Mouse (Mus musculus) urinary bladder, adult 2 months (tissue): ENCODE measurements around the gene Ccser2. TPM values are rescaled to one million over a fixed set of nuclear protein-coding genes. Genes with fewer than 3 reads are reported as not detected.

Experiments used
- DNase-seq: peaks from one replicate; pipeline ENCODE4 v3.0.0; 2022; ENCODE audit warnings: low spot score
- polyA plus RNA-seq: library from polyadenylated mRNA; depleted of rRNA; stranded (reverse); fragments of >200 nt; gene quantifications from 2 replicates; pipeline ENCODE4 v1.2.3, GENCODE M21; 2012; rRNA removed

Ccser2 gene
- polyA plus RNA-seq, 1 experiment: 31.5 TPM

GRCm38 (mm10) chr14:36868769-36869362 lies 99.7 kb downstream of the Ccser2 start:
- DNase-seq: no peak

DNA sequence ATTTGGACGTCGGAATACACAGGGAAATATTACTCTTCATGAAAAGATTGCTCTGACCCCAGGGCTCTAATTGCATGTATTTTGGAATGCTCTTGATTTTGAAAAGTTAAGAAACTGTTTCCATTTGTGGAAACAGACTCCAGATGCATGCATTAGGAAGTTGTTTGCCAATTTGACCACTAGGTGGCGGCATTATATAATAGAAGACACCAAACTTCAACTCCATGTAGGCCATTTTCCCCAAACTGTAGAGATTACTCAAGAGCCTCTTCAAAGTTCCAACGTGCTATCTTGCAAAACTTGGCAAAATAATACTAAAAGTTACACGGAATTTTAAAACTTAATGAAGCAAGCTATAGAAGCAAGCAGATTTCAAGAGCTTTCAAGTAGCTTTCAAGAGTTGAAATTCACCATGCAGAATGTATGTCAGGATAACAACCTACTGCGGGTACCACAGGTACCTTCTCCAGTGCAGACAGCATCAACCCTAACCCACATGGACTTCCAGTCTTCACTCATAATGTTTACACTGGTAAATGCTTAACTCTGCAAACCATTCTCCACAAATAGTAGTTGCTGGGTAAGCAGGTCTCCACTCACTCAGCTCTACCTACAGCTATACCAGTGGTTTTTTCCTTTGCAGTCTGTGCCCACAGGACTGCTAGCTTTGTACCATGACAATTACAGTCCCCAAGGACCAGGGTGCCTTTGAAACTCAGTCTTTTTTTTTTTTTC lies 101.4 kb downstream of the Ccser2 start:
- DNase-seq: no peak

GRCm38 (mm10) chr14:36863877-36864489 lies 104.6 kb downstream of the Ccser2 start:
- peak; percentile 72 for DNase-seq

- no peak for DNase-seq
Observed at GRCm38 (mm10) chr14:36862387-36862786, 106.2 kb downstream of the Ccser2 start.

GRCm38 (mm10) chr14:36858932-36859331 lies 109.6 kb downstream of the Ccser2 start:
- DNase-seq: no peak

DNA sequence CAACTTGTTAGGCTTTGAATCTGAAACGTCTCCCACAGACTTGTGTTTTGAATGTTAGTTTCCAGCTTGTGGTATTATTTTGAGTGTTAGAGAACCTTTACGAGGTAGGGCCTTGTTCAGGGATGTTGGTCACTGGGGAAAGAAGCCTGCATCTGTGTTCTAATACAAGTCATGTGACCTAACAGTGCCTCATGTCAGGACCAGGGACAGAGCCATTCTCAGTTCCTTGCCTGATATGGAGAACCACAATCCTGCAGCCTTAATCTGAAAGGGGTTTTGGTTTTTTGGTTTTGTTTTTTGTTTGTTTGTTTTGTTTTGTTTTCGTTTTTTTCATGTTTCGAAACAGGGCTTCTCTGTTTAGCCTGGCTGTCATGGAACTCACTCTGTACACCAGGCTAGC lies 115.6 kb downstream of the Ccser2 start:
- no peak for DNase-seq

DNA sequence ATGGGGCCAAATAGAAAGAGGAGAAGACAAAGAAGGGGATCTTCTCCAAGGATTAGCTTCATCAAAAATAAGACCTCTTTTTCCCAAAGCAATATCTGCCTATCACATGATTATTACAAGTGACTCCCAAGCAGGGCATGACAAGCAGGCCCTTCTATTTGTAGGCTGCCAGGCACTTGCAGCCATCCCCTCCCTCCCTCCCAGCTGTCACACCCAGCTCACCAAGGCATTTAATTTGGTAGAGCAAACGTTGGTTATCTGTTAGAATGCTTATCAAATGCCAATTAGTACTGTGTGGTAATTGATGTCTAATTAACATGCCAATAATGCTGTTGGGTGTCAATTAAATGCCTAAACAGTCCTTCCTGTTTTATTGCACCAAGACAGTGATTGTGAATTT lies 119.7 kb downstream of the Ccser2 start:
- no peak for DNase-seq

Other genes with a start within 250 kb of the Ccser2 start
- not detected in 2 replicates for gene Rgr, start 80.2 kb upstream of the Ccser2 start, polyA plus RNA-seq
- gene Lrit1, start 86.1 kb upstream of the Ccser2 start, polyA plus RNA-seq: 0.01 TPM in 1 of 2 replicates, not detected in the other
- not detected in 2 replicates for gene Lrit2, start 99.2 kb upstream of the Ccser2 start, polyA plus RNA-seq
- 0.03 and 0.04 TPM in 2 replicates for gene Cdhr1, start 129.6 kb upstream of the Ccser2 start, polyA plus RNA-seq
- gene 2610528A11Rik, start 145.2 kb upstream of the Ccser2 start, polyA plus RNA-seq: 0.23 and 0.29 TPM in 2 replicates
- 152 and 160 TPM in 2 replicates for gene Ghitm, start 166.5 kb upstream of the Ccser2 start, polyA plus RNA-seq